Mouse (Mus musculus): ENCODE data around the gene H2-Ob.

DNA sequence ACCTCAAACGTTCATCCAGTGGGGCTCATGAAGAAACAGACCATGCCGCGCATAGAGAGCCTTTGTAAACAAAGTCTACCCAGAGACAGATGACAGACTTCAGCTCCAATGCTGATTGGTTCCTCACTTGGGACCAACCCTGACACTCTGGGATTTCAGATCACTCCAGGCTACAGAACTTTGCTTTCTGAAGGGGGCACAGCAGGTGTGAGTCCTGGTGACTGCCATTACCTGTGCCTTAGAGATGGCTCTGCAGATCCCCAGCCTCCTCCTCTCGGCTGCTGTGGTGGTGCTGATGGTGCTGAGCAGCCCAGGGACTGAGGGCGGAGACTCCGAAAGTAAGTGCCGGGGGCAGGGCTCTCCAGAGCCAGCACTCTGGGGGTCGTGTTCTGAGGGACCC is 24.4 kb downstream of the H2-Ob start:
- no peak for TF ChIP-seq CTCF (conservative IDR thresholded peaks at IDR 0.05 in 1 of 2, IDR thresholded peaks at IDR 0.05 in 1 of 2; ENCODE audit: low read depth in 2 of 2, low read length in 2 of 2)
- TF ChIP-seq ETS1 (conservative IDR thresholded peaks at IDR 0.05; ENCODE audit: low read depth, low read length): no peak; the same call in 1 of the 2 replicates
- TF ChIP-seq ZKSCAN1 (IDR thresholded peaks at IDR 0.05; ENCODE audit: borderline replicate concordance, low read depth, low read length): no peak
- no peak for TF ChIP-seq E2F4 (IDR thresholded peaks at IDR 0.05; ENCODE audit: insufficient replicate concordance, low read depth, low read length)

All from CH12.LX (cell line).